Mouse (Mus musculus) heart, postnatal 14 days (tissue): ENCODE data around the gene Fgf15. TPM values are rescaled to one million over a fixed set of nuclear protein-coding genes. Genes with fewer than 3 reads are reported as not detected.

Experiments
- DNase-seq, 2 experiments: peaks; one replicate each; pipeline ENCODE4 v3.0.0; 2021 to 2022
- intact Hi-C: fragments of 180-260 bp; cut with DNase I; formaldehyde crosslinking; loops from one replicate; pipeline ENCODE4 v1.15.1; 2025
- total RNA-seq, 2 experiments: library from RNA; stranded (reverse); gene quantifications; 2 replicates each; pipeline ENCODE4 v1.2.3; 2021

Fgf15 gene
- total RNA-seq, 2 experiments from 2014 or later: not detected

GRCm38 (mm10) chr7:144942071-144942743 is 45.9 kb downstream of the Fgf15 start:
- DNase-seq: peak; percentile 19 to 44
- intact Hi-C loops: loop anchor here (1.0 to 2.0 kb wide), 2 partner anchors 55 to 169 kb away; no protein-coding TSS in a partner anchor

GRCm38 (mm10) chr7:144942744-144943135 is 46.4 kb downstream of the Fgf15 start:
- intact Hi-C loops: loop anchor here (1.0 to 2.0 kb wide), 3 partner anchors 54 to 169 kb away; no protein-coding TSS in a partner anchor

GRCm38 (mm10) chr7:144943254-144943653 is 46.9 kb downstream of the Fgf15 start:
- DNase-seq: peak; percentile 83 to 84
- intact Hi-C loops: loop anchor here (1.0 to 2.0 kb wide), 2 partner anchors 54 to 81 kb away; no protein-coding TSS in a partner anchor

More at GRCm38 (mm10) chr7:144942744-144943135, 46.4 kb downstream of the Fgf15 start:
- DNase-seq: peak in 1 of 2 experiments; percentile 22

Other genes with a start within 250 kb of the Fgf15 start
- gene Ano1, start 144.6 kb upstream of the Fgf15 start, total RNA-seq: 10 to 100 TPM; 18.8 to 22.6 TPM
- gene Fgf3, start 58.4 kb upstream of the Fgf15 start, total RNA-seq: not detected
- gene Fgf4, start 49.2 kb upstream of the Fgf15 start, total RNA-seq: not detected
- gene LTO1, start 18.6 kb downstream of the Fgf15 start, total RNA-seq: 10 to 100 TPM; 14.0 to 14.3 TPM
- gene Ccnd1, start 43.4 kb downstream of the Fgf15 start, total RNA-seq: 10 to 100 TPM; 37.2 to 58.8 TPM